Mouse (Mus musculus): ENCODE data around the gene Gnaz.
A peak's percentile ranks its signal among the peaks of the same experiment; 100 is the strongest.

Gene Gnaz

GRCm38 (mm10) chr10:75061341-75062188 is 94.6 kb downstream of the Gnaz start:
- no peak for DNase-seq (ENCODE audit: low spot score in 2 of 2)

GRCm38 (mm10) chr10:75062189-75062561 is 95.2 kb downstream of the Gnaz start:
- DNase-seq (ENCODE audit: low spot score in 2 of 2), result peak in 1 of 2 experiments; percentile 10

- DNase-seq (ENCODE audit: low spot score in 2 of 2), result no peak
Measured at GRCm38 (mm10) chr10:75062621-75063020, 95.6 kb downstream of the Gnaz start.

- DNase-seq (ENCODE audit: low spot score in 2 of 2), result no peak
Measured at GRCm38 (mm10) chr10:75063301-75063965, 96.5 kb downstream of the Gnaz start.

- DNase-seq (ENCODE audit: low spot score in 2 of 2), result no peak
Measured at GRCm38 (mm10) chr10:75065691-75066090, 98.7 kb downstream of the Gnaz start.

All from natural killer cell, adult 2 months (primary cell).